Mouse (Mus musculus) kidney, embryonic 14.5 days (tissue): ENCODE measurements around the gene Cdkal1. TPM values are rescaled to one million over a fixed set of nuclear protein-coding genes. Genes with fewer than 3 reads are reported as not detected.

Experiments used
- ATAC-seq: fragments of 200-750 bp; cut with Nextera tagmentation; 2 replicates; pipeline ENCODE4 v1.8.0; 2017; ENCODE audit warnings: moderate number of reproducible peaks, mild to moderate bottlenecking, moderate TSS enrichment, moderate library complexity; ENCODE audit not compliant: low FRiP score, low TSS enrichment
- H3K27ac ChIP-seq: fragments of 300-500 bp; sonication (generic); 2 replicates; pipeline ENCODE4 v1.5.1; 2014; ENCODE audit warnings: low read depth, mild to moderate bottlenecking, low read length, moderate library complexity, mixed read lengths
- H3K27me3 ChIP-seq: fragments of 300-500 bp; sonication (generic); 2 replicates; pipeline ENCODE4 v1.6.1; 2014; ENCODE audit warnings: mild to moderate bottlenecking, low read length; ENCODE audit not compliant: control insufficient read depth, insufficient read depth
- H3K36me3 ChIP-seq: fragments of 300-500 bp; sonication (generic); 2 replicates; pipeline ENCODE4 v1.6.1; 2014; ENCODE audit warnings: low read length, mixed read lengths; ENCODE audit not compliant: control insufficient read depth, insufficient read depth
- H3K4me1 ChIP-seq: fragments of 300-500 bp; sonication (generic); 2 replicates; pipeline ENCODE4 v1.6.1; 2014; ENCODE audit warnings: low read length, mixed read lengths; ENCODE audit not compliant: control insufficient read depth, insufficient read depth
- H3K4me2 ChIP-seq: fragments of 300-500 bp; sonication (generic); replicated peaks from 2 replicates; pipeline ENCODE4 v1.6.1; 2014; ENCODE audit warnings: low read depth, mild to moderate bottlenecking, low read length
- H3K4me3 ChIP-seq: fragments of 300-500 bp; sonication (generic); 2 replicates; pipeline ENCODE4 v1.5.1; 2014; ENCODE audit warnings: mild to moderate bottlenecking, low read length
- H3K9ac ChIP-seq: fragments of 300-500 bp; sonication (generic); 2 replicates; pipeline ENCODE4 v1.6.1; 2014; ENCODE audit warnings: low read depth, mild to moderate bottlenecking, low read length, moderate library complexity
- H3K9me3 ChIP-seq: fragments of 300-500 bp; sonication (generic); 2 replicates; pipeline ENCODE4 v1.6.1; 2016; ENCODE audit warnings: low read length; ENCODE audit not compliant: control insufficient read depth
- WGBS: fragments of 180-500 bp; shearing (Covaris S2); extraction: QIAGEN DNeasy Blood & Tissue Kit; methylation state at CpG from one replicate; pipeline ENCODE4 v1.1.7; 2014; 5-methylcytosine and 5-hydroxymethylcytosine counted together
- polyA plus RNA-seq: library from polyadenylated mRNA; unstranded; fragments of >200 nt; fragmentation: Nextera tagmentation; extraction: Ambion mirVana; gene quantifications from 2 replicates; pipeline ENCODE4 v1.2.1, GENCODE M21; 2014

Cdkal1 gene
- polyA plus RNA-seq, 1 experiment from 2014 or later: 35.9 TPM

- Histone ChIP-seq H3K4me1 (peaks cover 38% of the 10 kb centered on the region), H3K36me3 (no peaks in the 10 kb centered on the region), H3K4me3 (no peak overlapping the region), H3K27ac (0 out of 2 replicates have a peak overlapping the region, but pooled peaks have one; percentile 30), H3K27me3 (no peaks in the 10 kb centered on the region), H3K9me3 (no peaks in the 10 kb centered on the region), H3K4me2 (no peak overlapping the region), H3K9ac (no peak overlapping the region)
- 80% methylated on average over 4 of the region's 4 CpGs for WGBS
- ATAC-seq: no peak
These were observed 500.5 kb downstream of the Cdkal1 start for GRCm38 (mm10) chr13:29354943-29355342.

- WGBS: 41% methylated on average over 5 of the region's 5 CpGs
- Histone ChIP-seq H3K27me3 (no peaks in the 10 kb centered on the region), H3K9me3 (no peaks in the 10 kb centered on the region), H3K36me3 (no peaks in the 10 kb centered on the region), H3K27ac (peak overlapping the region; percentile 62; the same call in 1 of the 2 replicates), H3K4me3 (no peak overlapping the region), H3K9ac (no peak overlapping the region), H3K4me1 (peaks cover 46% of the 10 kb centered on the region), H3K4me2 (no peak overlapping the region)
- peak; percentile 25; the same call in 1 of the 2 replicates for ATAC-seq
These were observed 501.5 kb downstream of the Cdkal1 start for GRCm38 (mm10) chr13:29353888-29354415.

- Histone ChIP-seq H3K9ac (no peak overlapping the region), H3K27me3 (no peaks in the 10 kb centered on the region), H3K27ac (peak overlapping the region; percentile 10; the same call in 1 of the 2 replicates), H3K4me1 (peaks cover 35% of the 10 kb centered on the region), H3K4me2 (no peak overlapping the region), H3K9me3 (no peaks in the 10 kb centered on the region), H3K4me3 (no peak overlapping the region), H3K36me3 (no peaks in the 10 kb centered on the region; the same call in 1 of the 2 replicates)
- ATAC-seq: no peak
- WGBS: 63% methylated on average over 9 of the region's 9 CpGs
These were observed 504.3 kb downstream of the Cdkal1 start for GRCm38 (mm10) chr13:29351023-29351684.

- peaks cover 25% of the 10 kb centered on the region for H3K4me1 ChIP-seq
- no peak overlapping the region; the same call in 1 of the 2 replicates for H3K4me2 ChIP-seq
- no peak overlapping the region for H3K9ac ChIP-seq
- H3K9me3 ChIP-seq: no peaks in the 10 kb centered on the region
- peak overlapping the region; percentile 65; the same call in 1 of the 2 replicates for H3K27ac ChIP-seq
- no peak overlapping the region for H3K4me3 ChIP-seq
- 42% methylated on average over 4 of the region's 4 CpGs for WGBS
- H3K36me3 ChIP-seq: no peaks in the 10 kb centered on the region; the same call in 1 of the 2 replicates
- H3K27me3 ChIP-seq: no peaks in the 10 kb centered on the region
- ATAC-seq: peak; percentile 26; the same call in 1 of the 2 replicates
These were observed 505.5 kb downstream of the Cdkal1 start for GRCm38 (mm10) chr13:29350004-29350403.

- H3K9me3 ChIP-seq: no peaks in the 10 kb centered on the region
- no peaks in the 10 kb centered on the region for H3K27me3 ChIP-seq
- ATAC-seq: peak; percentile 50; the same call in 1 of the 2 replicates
- WGBS: 77% methylated on average over 7 of the region's 7 CpGs
- H3K9ac ChIP-seq: no peak overlapping the region
- no peak overlapping the region for H3K4me3 ChIP-seq
- H3K4me1 ChIP-seq: peaks cover 22% of the 10 kb centered on the region; the same call in 1 of the 2 replicates
- H3K36me3 ChIP-seq: no peaks in the 10 kb centered on the region; the same call in 1 of the 2 replicates
- no peak overlapping the region for H3K27ac ChIP-seq
- no peak overlapping the region; the same call in 1 of the 2 replicates for H3K4me2 ChIP-seq
These were observed 506.0 kb downstream of the Cdkal1 start for GRCm38 (mm10) chr13:29349386-29349961.

- 94% methylated on average over 3 of the region's 3 CpGs for WGBS
- Histone ChIP-seq H3K27me3 (no peaks in the 10 kb centered on the region), H3K4me3 (no peak overlapping the region), H3K9ac (no peak overlapping the region), H3K36me3 (no peaks in the 10 kb centered on the region; the same call in 1 of the 2 replicates), H3K4me2 (no peak overlapping the region), H3K27ac (no peak overlapping the region), H3K4me1 (peaks cover 17% of the 10 kb centered on the region; the same call in 1 of the 2 replicates), H3K9me3 (no peaks in the 10 kb centered on the region)
- no peak for ATAC-seq
These were observed 507.1 kb downstream of the Cdkal1 start for GRCm38 (mm10) chr13:29348331-29348730.

- Histone ChIP-seq H3K4me1 (no peaks in the 10 kb centered on the region), H3K9me3 (0 out of 2 replicates have a peak, but pooled peaks cover 4% of the 10 kb centered on the region), H3K27ac (no peak overlapping the region), H3K27me3 (no peaks in the 10 kb centered on the region), H3K9ac (no peak overlapping the region), H3K4me3 (no peak overlapping the region), H3K36me3 (no peaks in the 10 kb centered on the region), H3K4me2 (no peak overlapping the region)
- WGBS: 89% methylated on average over 6 of the region's 6 CpGs
- ATAC-seq: no peak
These were observed 522.6 kb downstream of the Cdkal1 start for GRCm38 (mm10) chr13:29332640-29333412.

GRCm38 (mm10) chr13:29325946-29326345 is 529.5 kb downstream of the Cdkal1 start:
- WGBS: 94% methylated on average over 4 of the region's 4 CpGs

More at GRCm38 (mm10) chr13:29325946-29326345, 529.5 kb downstream of the Cdkal1 start:
- Histone ChIP-seq H3K27me3 (no peaks in the 10 kb centered on the region), H3K4me3 (no peak overlapping the region), H3K9ac (no peak overlapping the region), H3K9me3 (no peaks in the 10 kb centered on the region), H3K4me1 (no peaks in the 10 kb centered on the region), H3K36me3 (no peaks in the 10 kb centered on the region), H3K4me2 (no peak overlapping the region), H3K27ac (no peak overlapping the region)
- no peak for ATAC-seq
